Mouse (Mus musculus) left cerebral cortex, adult 2 months (tissue): ENCODE measurements around the gene Dcaf12. TPM values are rescaled to one million over a fixed set of nuclear protein-coding genes. Genes with fewer than 3 reads are reported as not detected.

ENCODE experiments used
- DNase-seq, 2 experiments: peaks; one replicate each; pipeline ENCODE4 v3.0.0; 2021 to 2022; ENCODE audit warnings: low spot score in 2 of 2, mixed read lengths in 1 of 2; ENCODE audit errors: extremely low spot score in 1 of 2
- H3K27ac ChIP-seq: fragments of 200-600 bp; 2 replicates; pipeline ENCODE4 v1.8.1; 2022
- H3K4me3 ChIP-seq: fragments of 200-600 bp; 2 replicates; pipeline ENCODE4 v1.8.1; 2022
- CTCF ChIP-seq: fragments of 200-600 bp; IDR thresholded peaks from 2 replicates; pipeline ENCODE4 v1.8.1; 2022; ENCODE audit warnings: antibody characterized with exemption, mild to moderate bottlenecking, moderate library complexity
- intact Hi-C: fragments of 180-260 bp; cut with DNase I; formaldehyde crosslinking; loops from one replicate; pipeline ENCODE4 v1.15.1; 2025
- long read RNA-seq, 2 experiments: library from polyadenylated mRNA; stranded (forward); transcript quantifications; one replicate each; pipeline ENCODE4 v2.0.0; 2021; ENCODE audit warnings: borderline mapping rate in 2 of 2
- total RNA-seq, 2 experiments: library from RNA; stranded (reverse); gene quantifications; 2 replicates each; pipeline ENCODE4 v1.2.3; 2021

Gene Dcaf12
- total RNA-seq = 10 to 100 TPM; 39.9 to 42.4 TPM
- long read RNA-seq, experiment 1, transcript Dcaf12-201 (9 exons, 3,442 nt) = major isoform, 89 of 100 reads
- long read RNA-seq, experiment 1, partial matches to known transcripts = 2 of 100 reads
- long read RNA-seq, experiment 1, other reads (novel, unspliced or antisense) = 9 of 100 reads
- long read RNA-seq, experiment 2, transcript Dcaf12-201 (9 exons, 3,442 nt) = major isoform, 91 of 97 reads
- long read RNA-seq, experiment 2, partial matches to known transcripts = 5 of 97 reads
- long read RNA-seq, experiment 2, other reads (novel, unspliced or antisense) = 1 of 97 reads

GRCm38 (mm10) chr4:41314141-41315129 is at the start of gene Dcaf12:
Gene Dcaf12 (minus strand): TSS chr4:41314889.
- intact Hi-C loops = loop anchor here (1.0 to 2.0 kb wide), 3 partner anchors 35 to 76 kb away; partner anchors contain the start of gene Ubap2
- Histone ChIP-seq H3K4me3 (peak within 1 kb of the TSS; percentile 93), H3K27ac (peak within 1 kb of the TSS; percentile 97)
- TF ChIP-seq CTCF = no peak
- DNase-seq = peak; percentile 95

GRCm38 (mm10) chr4:41361059-41361458 is 46.4 kb upstream of the Dcaf12 start:
- Histone ChIP-seq H3K27ac (no peak overlapping the region), H3K4me3 (no peak overlapping the region)
- intact Hi-C loops = no loop called here
- DNase-seq = no peak
- TF ChIP-seq CTCF = no peak

GRCm38 (mm10) chr4:41359358-41359757 is 44.7 kb upstream of the Dcaf12 start:
- Histone ChIP-seq H3K27ac (no peak overlapping the region), H3K4me3 (no peak overlapping the region)
- TF ChIP-seq CTCF = no peak
- intact Hi-C loops = no loop called here
- DNase-seq = no peak

- intact Hi-C loops = no loop called here
- no peak for TF ChIP-seq CTCF
- DNase-seq = no peak
- H3K27ac ChIP-seq = no peak overlapping the region
- H3K4me3 ChIP-seq = no peak overlapping the region
These were observed 44.0 kb upstream of the Dcaf12 start for GRCm38 (mm10) chr4:41358669-41359068.

- TF ChIP-seq CTCF = no peak
- Histone ChIP-seq H3K4me3 (no peak overlapping the region), H3K27ac (no peak overlapping the region)
- no peak for DNase-seq
- intact Hi-C loops = no loop called here
These were observed 42.5 kb upstream of the Dcaf12 start for GRCm38 (mm10) chr4:41357154-41357553.

- intact Hi-C loops = no loop called here
- no peak for DNase-seq
- no peak overlapping the region for H3K27ac ChIP-seq
- no peak overlapping the region for H3K4me3 ChIP-seq
- TF ChIP-seq CTCF = no peak
These were observed 38.6 kb upstream of the Dcaf12 start for GRCm38 (mm10) chr4:41353265-41353664.

- no peak for DNase-seq
- TF ChIP-seq CTCF = no peak
- H3K4me3 ChIP-seq = no peak overlapping the region
- intact Hi-C loops = no loop called here
- no peak overlapping the region for H3K27ac ChIP-seq
These were observed 38.1 kb upstream of the Dcaf12 start for GRCm38 (mm10) chr4:41352758-41353157.

GRCm38 (mm10) chr4:41349199-41349591 is 34.5 kb upstream of the Dcaf12 start:
- intact Hi-C loops = loop anchor here (1.0 kb wide), 1 partner anchor 35 kb away; the partner anchor contains the start of gene Dcaf12
- Histone ChIP-seq H3K27ac (peak overlapping the region; percentile 91), H3K4me3 (peak overlapping the region; percentile 84)
- no peak for TF ChIP-seq CTCF
- DNase-seq = no peak

- DNase-seq = peak; percentile 88 to 90
- H3K27ac ChIP-seq = peak within 1 kb of the TSS; percentile 91
- H3K4me3 ChIP-seq = peak within 1 kb of the TSS; percentile 84
- intact Hi-C loops = loop anchor here (1.0 kb wide), 1 partner anchor 34 kb away; the partner anchor contains the start of gene Dcaf12
- no peak for TF ChIP-seq CTCF
These were observed 34.0 kb upstream of the Dcaf12 start, which contains the start of gene Ubap1 for GRCm38 (mm10) chr4:41348584-41349198. Gene Ubap1 (plus strand): TSS chr4:41348996.

GRCm38 (mm10) chr4:41347839-41348238 is 33.1 kb upstream of the Dcaf12 start:
- Histone ChIP-seq H3K4me3 (peak overlapping the region; percentile 84), H3K27ac (no peak overlapping the region; the same call in 1 of the 2 replicates)
- no peak for DNase-seq
- TF ChIP-seq CTCF = no peak
- intact Hi-C loops = no loop called here

GRCm38 (mm10) chr4:41346011-41346410 is 31.3 kb upstream of the Dcaf12 start:
- H3K4me3 ChIP-seq = no peak overlapping the region
- H3K27ac ChIP-seq = no peak overlapping the region
- TF ChIP-seq CTCF = no peak
- intact Hi-C loops = no loop called here
- DNase-seq = no peak
